Mouse (Mus musculus): Measurements from ENCODE around the gene Pard6b.

The Pard6b gene

DNA sequence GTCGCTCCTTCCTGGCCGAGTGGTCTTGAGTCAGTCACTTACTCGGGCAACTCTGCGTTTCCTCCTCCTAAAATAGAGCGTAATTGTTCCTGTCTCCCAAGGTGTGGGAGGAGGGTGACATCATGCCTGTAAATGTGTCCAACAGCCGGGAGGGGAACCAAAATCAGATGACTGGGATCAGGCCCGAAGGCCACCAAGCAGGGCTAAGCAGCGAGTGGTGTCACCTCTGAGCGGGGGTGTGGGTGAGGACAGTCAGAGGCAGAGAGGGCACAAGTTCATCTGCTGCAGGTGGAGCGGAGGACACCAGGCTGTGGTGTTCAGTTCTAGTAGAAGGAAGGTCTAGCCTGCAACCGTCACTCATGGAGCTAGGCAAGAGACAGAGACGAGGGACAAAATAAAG is 17.1 kb upstream of the Pard6b start:
- no peak for DNase-seq

- DNase-seq: no peak
Measured at GRCm38 (mm10) chr2:168065511-168065910, 15.3 kb upstream of the Pard6b start.

GRCm38 (mm10) chr2:168066783-168067182 is 14.0 kb upstream of the Pard6b start:
- DNase-seq: no peak

- DNase-seq: no peak
Measured at GRCm38 (mm10) chr2:168070425-168070824, 10.4 kb upstream of the Pard6b start.

DNA sequence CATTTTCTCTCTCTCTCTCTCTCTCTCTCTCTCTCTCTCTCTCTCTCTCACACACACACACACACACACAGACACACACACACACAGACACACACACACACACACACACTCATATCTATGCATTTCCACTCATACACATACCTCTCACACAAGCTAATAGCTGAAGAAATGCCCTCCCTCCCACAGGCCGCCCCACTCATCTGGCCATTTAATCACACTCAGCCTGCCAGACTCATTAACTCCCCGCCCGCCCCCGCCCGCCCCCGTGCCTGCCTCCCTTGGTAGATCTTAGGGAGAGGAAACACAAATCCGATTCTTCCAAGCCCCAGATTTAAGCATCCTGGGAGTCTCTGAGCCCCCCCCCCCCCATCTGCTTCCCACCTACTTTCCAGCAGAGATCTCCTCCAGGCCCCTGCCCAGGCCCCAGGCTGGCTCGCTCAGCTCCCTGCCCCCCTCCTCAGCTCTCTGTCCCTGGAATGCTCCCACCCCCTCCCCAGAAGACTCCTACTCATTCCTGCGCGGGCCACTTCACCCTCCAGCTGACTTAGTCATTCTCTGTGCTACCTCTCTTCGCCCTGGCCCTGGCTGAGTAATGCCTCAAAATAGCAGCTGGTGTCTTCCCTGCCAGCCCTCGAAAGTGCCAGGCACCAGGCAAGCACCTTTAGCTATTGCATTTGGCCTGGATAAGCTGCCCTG is 8.2 kb upstream of the Pard6b start:
- no peak for DNase-seq

DNA sequence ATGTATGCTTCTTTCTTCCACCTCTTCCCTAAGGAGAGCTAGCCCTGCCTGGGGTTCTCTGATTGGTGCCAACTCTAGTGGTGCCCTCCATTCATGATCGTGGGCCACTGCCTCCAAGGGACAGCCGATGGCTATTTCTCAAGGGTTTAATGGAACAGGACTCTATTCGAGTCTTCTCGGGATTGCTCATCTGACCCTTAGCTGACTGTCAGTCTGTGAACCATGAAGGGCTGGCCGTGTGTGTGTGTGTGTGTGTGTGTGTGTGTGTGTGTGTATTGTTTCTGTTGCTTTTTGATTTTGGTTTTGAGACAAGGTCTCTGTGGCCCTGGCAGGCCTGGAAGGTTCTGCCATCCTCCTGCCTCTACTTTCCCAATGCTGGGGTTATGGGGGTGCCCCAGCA is 7.1 kb upstream of the Pard6b start:
- peak in 1 of 2 experiments; percentile 67 for DNase-seq

- peak; percentile 80 to 82 for DNase-seq
Measured at GRCm38 (mm10) chr2:168074457-168074856, 6.3 kb upstream of the Pard6b start.

DNA sequence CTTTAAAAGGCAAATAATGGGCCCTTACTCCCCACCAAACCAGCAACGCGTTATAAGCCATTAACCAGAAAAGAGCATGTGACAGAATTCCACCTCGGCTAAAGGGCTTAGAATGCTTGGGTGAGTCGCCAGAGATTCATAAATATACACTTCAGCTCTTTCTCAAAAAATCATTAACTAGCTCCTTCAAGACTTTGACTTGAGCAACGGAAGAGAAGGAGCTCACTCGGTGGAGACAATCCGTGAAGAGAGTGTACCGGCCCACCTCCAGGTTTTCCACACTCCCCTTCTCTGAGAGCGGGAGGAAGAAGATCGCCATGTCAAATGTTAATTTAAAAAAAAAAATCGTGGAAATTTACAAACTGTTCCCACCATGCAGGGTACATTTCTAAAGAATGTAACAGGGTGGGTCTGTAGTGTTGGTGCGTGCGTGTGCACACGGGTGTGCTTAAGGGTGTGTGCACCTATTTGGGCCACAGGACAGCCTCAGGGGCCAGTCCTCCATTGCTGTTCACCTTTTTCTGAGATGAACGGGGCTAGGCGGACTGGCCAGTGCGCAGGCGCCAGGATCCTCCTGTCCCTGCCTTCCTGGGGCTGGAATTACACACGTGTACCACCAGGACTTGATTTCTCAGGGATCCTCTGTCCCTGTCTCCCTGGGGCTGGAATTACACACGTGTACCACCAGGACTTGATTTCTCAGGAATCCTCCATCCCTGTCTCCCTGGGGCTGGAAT is 3.8 kb upstream of the Pard6b start:
- peak; percentile 83 to 92 for DNase-seq

DNA sequence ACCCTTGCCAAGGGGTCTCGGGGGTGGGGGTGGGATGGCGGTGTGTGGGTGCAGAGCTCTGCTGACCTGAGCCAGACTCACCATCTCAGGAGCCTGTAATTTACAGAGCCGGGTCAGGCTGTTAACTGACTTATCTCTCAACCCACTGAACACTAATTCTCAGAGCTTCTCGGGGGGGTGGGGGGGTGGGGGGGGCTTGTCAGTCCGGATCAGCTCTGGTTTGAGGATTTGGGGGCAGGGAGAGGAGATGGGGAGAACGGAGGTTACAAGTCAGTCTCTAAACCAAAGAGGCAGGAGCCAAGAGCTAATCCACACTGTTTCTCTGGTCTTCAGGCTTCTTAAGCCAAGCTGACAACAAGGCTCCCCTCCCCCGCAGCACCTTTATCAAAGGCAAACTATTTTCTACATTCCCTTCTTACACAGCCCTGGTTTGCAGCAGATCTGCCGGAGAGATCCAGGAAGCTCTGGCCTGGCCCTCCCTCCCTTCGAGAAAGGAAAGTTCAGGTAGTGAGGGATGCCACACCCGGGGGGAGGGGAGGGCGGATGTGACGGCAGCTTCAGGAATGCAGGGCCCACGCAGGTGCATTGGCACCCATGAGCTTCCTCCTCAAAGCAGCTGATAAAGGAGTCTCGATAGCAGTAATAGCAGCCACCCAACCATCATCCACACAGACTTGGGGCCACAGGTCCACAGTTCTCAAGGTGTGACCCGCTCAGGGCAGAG is 2.5 kb upstream of the Pard6b start:
- DNase-seq: peak; percentile 79 to 83

DNA sequence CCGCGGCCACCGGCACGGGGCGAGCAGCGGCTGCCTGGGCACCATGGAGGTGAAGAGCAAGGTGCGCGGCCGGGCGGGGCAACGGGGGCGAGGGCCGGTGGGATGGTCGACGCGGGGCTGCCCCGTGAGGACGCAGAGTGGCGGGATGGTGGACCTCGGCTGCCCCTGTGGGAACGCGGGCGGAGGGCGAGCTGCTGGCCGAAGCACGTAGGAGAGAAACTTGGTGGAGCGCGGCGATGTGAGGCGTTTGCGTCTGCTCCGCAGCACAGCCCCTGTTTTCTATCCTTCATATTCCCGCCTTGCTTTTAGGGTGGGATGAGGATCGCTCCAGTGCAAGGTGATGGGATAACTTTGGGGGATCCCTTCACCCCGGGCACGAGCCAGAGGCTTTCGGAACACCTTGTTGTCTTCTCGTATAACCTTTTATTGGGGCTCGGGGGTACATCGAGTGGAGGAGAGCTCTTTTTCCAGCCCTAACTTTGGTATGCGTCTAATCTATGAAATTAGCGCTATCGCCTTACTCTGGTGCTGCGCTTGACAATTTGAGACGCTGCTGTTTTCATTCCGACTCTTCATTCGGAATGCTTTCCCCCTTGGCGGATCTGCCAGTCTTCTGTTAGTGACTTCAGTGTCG is 612 bp downstream of the Pard6b start:
- peak in 1 of 2 experiments; percentile 24 for DNase-seq

DNA sequence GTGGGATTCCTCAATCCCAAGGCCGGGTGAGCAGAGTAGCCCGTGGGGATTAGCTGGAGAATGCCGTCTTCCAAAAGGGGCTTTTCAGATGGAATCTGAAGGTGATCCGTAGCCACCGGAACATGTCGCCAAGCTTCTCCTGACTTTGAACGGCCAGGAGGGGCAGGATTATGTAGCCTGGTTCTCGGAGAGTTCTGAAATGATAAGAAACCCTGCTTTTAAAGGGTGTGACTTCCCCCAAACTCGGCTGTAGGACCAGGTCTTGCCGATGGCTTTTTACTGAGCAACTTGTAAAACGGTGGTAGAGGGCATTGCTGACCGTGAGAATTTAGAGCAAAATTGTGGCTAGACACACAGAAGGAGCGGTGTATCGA is 1.1 kb downstream of the Pard6b start:
- no peak for DNase-seq

DNA sequence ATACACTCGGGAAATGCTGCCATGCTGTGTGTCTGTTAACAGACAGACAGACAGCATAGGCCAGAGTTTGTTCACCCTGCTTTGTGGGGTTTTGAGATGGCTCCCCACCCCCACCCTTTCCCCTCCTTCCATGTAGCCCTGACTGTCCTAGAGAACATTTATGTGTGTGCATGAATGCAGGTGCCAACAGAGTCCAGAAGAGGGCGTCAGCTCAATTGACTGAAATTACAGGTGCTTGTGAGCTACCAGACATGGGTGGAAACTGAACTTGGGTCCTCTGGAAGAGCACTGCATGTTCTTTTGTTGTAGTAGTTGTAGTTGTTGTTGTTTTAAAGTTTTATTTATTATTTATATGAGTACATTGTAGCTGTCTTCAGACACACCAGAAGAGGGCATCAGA is 2.8 kb downstream of the Pard6b start:
- DNase-seq: no peak

DNA sequence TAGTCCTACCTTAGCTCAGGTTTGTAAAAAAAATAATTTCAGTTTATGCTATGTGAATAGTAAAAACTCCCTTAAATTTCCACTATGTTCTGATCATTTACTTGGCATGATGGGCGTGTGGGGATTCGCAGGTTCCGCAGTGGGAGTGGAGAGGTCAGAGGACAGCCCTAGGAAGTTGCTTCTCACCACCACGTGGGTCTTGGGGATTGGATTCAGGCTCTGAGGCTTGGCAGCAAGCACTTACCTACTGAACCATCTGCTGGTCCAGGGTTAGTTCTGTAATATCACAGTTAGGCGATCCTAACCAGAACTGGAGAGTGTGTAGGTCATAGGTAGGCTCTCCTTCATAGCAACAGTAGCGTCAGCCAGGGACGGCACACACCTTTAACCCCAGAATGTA is 3.4 kb downstream of the Pard6b start:
- peak in 1 of 2 experiments; percentile 66 for DNase-seq

DNA sequence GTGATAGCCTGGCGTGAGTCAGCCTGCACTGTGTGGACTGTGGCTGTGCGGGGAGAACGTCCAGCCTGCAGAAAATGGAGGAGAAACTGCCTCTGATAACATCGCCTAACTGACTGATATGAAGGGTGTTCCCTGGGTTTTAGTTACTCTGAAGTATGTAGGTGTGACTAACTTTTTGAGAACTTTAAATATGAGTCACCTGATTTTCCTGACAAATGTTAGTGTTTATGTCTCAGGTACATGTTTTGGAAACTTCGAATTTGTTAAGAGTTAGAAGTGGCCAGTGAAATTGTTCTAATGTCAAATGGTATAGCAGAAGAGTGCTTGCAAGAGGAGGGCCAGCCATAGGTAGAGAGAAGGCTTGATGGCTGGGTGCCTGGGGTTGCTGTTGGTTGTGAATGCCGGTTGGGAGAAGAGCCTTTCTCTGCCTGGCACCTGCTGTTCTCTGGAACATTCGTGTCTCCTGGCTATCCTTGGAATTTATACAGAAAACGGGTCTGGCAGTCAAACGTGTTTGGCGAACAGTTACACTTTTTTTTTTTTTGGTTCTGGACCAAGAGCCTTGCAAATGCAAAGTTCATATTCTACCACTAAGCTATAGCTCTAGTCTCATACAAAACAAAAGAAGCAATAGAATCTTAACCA is 4.9 kb downstream of the Pard6b start:
- no peak for DNase-seq

DNA sequence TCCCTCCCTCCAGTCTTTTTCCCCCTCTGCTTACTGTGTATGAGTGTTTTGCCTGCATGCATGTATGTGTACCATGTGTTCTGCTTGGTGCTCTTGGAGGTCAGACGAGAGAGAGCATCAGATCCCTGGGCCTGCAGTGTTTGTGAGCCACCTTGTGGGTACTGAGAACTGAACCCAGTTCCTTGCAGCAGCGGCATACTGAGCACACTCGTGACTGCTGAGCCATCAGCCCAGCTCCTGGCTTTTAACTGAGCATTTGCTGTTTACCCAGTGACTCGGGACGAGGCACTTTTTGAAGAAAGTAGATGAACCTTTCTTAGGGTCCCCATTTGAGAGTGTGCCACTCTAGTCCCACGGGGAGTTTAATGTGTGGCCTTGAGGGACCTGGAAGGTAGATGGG is 5.5 kb downstream of the Pard6b start:
- no peak for DNase-seq

- DNase-seq: no peak
Measured at GRCm38 (mm10) chr2:168086839-168087238, 6.0 kb downstream of the Pard6b start.

DNA sequence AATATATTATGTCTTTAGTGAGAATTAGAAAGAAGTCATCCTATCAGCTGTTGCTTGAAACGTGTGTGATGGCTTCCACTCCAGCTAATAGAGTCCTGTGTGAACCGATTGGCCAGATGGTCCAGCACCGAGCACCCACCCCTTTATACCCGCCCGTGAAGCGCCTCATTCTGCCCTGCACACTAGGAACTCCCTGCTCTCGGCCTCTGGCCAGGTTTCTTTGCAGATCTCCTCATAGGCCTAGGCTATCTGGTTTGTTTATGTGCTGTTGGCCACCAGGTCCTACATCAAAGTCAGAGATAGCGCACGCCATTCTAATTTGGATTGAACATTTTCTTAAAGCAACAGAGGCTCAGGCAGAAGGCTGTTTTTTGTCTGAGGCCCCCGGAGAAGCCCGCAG is 10.8 kb downstream of the Pard6b start:
- no peak for DNase-seq

- DNase-seq: no peak
Measured at GRCm38 (mm10) chr2:168093077-168093476, 12.3 kb downstream of the Pard6b start.

- DNase-seq: peak; percentile 86 to 91
Measured at GRCm38 (mm10) chr2:168095077-168095476, 14.3 kb downstream of the Pard6b start.

- DNase-seq: no peak
Measured at GRCm38 (mm10) chr2:168096487-168096886, 15.7 kb downstream of the Pard6b start.

- peak; percentile 76 to 88 for DNase-seq
Measured at GRCm38 (mm10) chr2:168098040-168098439, 17.2 kb downstream of the Pard6b start.

DNA sequence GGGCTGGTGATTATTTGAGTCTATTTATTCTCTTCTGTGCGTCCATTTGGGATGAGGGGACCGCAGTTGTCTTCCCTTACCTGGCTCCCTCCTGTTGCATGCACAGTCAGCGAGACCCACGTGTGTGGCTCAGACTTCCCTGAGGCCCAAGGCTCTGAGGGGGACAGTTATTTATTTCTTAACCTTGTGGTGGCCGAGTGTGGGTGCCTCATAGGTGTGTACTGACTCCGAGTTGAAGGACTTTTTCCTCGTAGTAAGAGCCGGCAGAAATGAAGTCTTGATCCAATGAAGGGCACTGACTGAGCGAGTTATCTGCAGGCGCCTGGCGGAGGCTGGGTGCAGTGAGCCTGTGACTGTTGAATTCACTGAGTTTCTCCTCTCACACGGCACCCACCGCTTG is 19.2 kb downstream of the Pard6b start:
- no peak for DNase-seq

DNA sequence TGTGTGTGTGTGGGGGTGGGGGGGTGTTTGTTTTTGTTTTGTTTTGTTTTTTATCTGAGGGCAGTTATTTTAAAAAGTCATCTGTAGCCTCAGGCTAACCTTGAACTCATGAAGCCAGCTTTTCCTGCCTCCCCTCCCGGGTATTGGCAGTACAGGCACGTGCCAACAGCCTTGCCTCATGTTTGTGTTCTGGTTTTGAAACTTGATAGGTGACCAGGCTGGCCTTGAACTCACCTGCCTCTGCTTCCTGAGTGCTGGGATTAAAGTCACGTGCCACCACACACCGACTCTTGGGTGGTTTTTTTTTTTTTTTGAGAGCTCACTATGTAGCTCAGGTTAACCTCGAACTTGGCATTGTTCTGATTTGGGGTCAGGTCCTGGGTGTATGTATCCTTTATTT is 21.0 kb downstream of the Pard6b start:
- DNase-seq: no peak

Data from kidney, adult 8-10 months (tissue).